Mouse (Mus musculus) forebrain, embryonic 14.5 days (tissue): Measurements from ENCODE around the gene Dusp16. TPM values are rescaled to one million over a fixed set of nuclear protein-coding genes. Genes with fewer than 3 reads are reported as not detected.

Source experiments
- ATAC-seq: fragments of 200-750 bp; cut with Nextera tagmentation; 2 replicates; pipeline ENCODE4 v1.8.0; 2017; ENCODE audit warnings: mild to moderate bottlenecking, moderate library complexity
- DNase-seq: peaks from one replicate; pipeline ENCODE4 v3.0.0-alpha.2; 2015; ENCODE audit warnings: low spot score
- H3K27ac ChIP-seq: fragments of 300-500 bp; sonication (generic); 2 replicates; pipeline ENCODE4 v1.5.1; 2014; ENCODE audit warnings: low read depth, mild to moderate bottlenecking, control low read depth, low read length, moderate library complexity
- H3K27me3 ChIP-seq: fragments of 300-500 bp; sonication (generic); replicated peaks from 2 replicates; pipeline ENCODE4 v1.6.1; 2014; ENCODE audit warnings: low read length, control low read depth, mixed read lengths; ENCODE audit not compliant: control insufficient read depth, insufficient read depth
- H3K36me3 ChIP-seq: fragments of 300-500 bp; sonication (generic); 2 replicates; pipeline ENCODE4 v1.6.1; 2014; ENCODE audit warnings: low read length, control low read depth; ENCODE audit not compliant: control insufficient read depth, insufficient read depth
- H3K4me1 ChIP-seq: fragments of 300-500 bp; sonication (generic); 2 replicates; pipeline ENCODE4 v1.6.1; 2014; ENCODE audit warnings: antibody characterized with exemption, low read length, control low read depth; ENCODE audit not compliant: control insufficient read depth, insufficient read depth
- H3K4me2 ChIP-seq: fragments of 300-500 bp; sonication (generic); 2 replicates; pipeline ENCODE4 v1.6.1; 2014; ENCODE audit warnings: mild to moderate bottlenecking, control low read depth, low read length
- H3K4me3 ChIP-seq: fragments of 300-500 bp; sonication (generic); 2 replicates; pipeline ENCODE4 v1.5.1; 2014; ENCODE audit warnings: low read depth, low read length, control low read depth
- H3K9ac ChIP-seq: fragments of 300-500 bp; sonication (generic); 2 replicates; pipeline ENCODE4 v1.6.1; 2014; ENCODE audit warnings: mild to moderate bottlenecking, low read length, control low read depth, moderate library complexity
- H3K9me3 ChIP-seq: fragments of 300-500 bp; sonication (generic); replicated peaks from 2 replicates; pipeline ENCODE4 v1.6.1; 2016; ENCODE audit warnings: low read length, control low read depth, mixed read lengths; ENCODE audit not compliant: control insufficient read depth
- WGBS: fragments of 180-500 bp; shearing (Covaris S2); extraction: QIAGEN DNeasy Blood & Tissue Kit; methylation state at CpG from one replicate; pipeline ENCODE4 v1.1.7; 2014; 5-methylcytosine and 5-hydroxymethylcytosine counted together
- polyA plus RNA-seq: library from polyadenylated mRNA; unstranded; fragments of >200 nt; fragmentation: Nextera tagmentation; extraction: Ambion mirVana; gene quantifications from 2 replicates; pipeline ENCODE4 v1.2.1, GENCODE M21; 2014

Dusp16 gene
- polyA plus RNA-seq, 1 experiment from 2014 or later, result 9.4 TPM

DNA sequence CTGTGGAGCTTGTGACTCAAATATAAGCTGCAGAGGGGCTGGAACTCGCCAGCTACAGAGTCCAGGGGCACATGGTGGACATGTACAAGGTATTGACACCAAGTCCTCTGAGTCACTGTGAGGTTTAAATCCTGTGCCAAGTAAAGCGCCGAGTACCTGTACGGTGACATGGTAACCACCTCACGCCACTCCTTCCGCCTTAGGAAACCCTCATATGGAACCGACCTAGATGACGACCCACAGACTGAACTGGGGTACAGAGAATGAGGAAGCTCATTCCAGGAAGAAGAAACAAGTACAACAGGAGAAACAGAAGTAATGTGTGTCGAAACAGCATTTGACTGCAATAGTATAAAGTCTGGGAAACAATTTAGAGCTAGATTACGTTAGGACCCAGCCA, 3.9 kb upstream of the Dusp16 start:
- no peak overlapping the region for H3K9ac ChIP-seq
- no peak overlapping the region for H3K4me2 ChIP-seq
- H3K27me3 ChIP-seq, result no peaks in the 10 kb centered on the region
- no peak overlapping the region for H3K4me3 ChIP-seq
- WGBS, result 91% methylated on average over 10 of the region's 10 CpGs
- DNase-seq (no peak), ATAC-seq (no peak)
- no peak overlapping the region for H3K27ac ChIP-seq
- no peaks in the 10 kb centered on the region for H3K36me3 ChIP-seq
- no peaks in the 10 kb centered on the region for H3K4me1 ChIP-seq
- no peaks in the 10 kb centered on the region for H3K9me3 ChIP-seq

DNA sequence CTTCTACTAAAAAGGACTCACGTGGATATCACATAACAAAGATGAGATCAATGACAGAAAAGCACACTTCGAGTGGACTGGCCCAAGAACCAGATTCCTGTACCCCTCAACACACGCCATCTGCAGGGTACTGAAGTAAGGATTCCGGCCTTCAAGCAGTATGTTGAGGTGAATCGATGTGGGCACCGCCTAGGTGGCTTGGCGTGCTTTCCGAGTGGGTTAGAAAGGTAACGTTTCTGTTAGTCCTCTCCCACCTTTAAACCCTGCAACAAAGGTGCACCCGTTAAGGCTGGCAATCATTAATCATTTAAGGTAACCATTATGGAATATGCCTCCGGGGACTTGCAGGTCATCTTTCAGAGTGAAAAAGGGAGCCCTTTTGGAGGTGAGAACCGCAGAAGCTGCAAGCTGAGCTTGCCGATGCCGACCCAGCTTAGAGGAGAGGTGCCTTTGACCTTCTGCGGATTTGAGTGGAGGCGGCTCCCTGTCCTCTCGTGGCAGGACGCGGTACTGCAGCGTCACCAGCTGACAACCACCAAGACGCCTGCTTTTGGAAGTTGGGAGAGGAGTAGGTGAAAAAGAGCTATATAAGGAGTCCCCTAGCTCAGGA, 1.6 kb upstream of the Dusp16 start:
- Histone ChIP-seq H3K27ac (no peak overlapping the region), H3K4me2 (peak overlapping the region; percentile 37), H3K9ac (0 out of 2 replicates have a peak overlapping the region, but pooled peaks have one; percentile 6), H3K4me3 (peak overlapping the region; percentile 5; the same call in 1 of the 2 replicates), H3K4me1 (peaks cover 4% of the 10 kb centered on the region; the same call in 1 of the 2 replicates), H3K9me3 (no peaks in the 10 kb centered on the region), H3K36me3 (no peaks in the 10 kb centered on the region), H3K27me3 (no peaks in the 10 kb centered on the region)
- 14% methylated on average over 21 of the region's 21 CpGs for WGBS
- DNase-seq (peak; percentile 79), ATAC-seq (peak; percentile 4; the same call in 1 of the 2 replicates)

DNA sequence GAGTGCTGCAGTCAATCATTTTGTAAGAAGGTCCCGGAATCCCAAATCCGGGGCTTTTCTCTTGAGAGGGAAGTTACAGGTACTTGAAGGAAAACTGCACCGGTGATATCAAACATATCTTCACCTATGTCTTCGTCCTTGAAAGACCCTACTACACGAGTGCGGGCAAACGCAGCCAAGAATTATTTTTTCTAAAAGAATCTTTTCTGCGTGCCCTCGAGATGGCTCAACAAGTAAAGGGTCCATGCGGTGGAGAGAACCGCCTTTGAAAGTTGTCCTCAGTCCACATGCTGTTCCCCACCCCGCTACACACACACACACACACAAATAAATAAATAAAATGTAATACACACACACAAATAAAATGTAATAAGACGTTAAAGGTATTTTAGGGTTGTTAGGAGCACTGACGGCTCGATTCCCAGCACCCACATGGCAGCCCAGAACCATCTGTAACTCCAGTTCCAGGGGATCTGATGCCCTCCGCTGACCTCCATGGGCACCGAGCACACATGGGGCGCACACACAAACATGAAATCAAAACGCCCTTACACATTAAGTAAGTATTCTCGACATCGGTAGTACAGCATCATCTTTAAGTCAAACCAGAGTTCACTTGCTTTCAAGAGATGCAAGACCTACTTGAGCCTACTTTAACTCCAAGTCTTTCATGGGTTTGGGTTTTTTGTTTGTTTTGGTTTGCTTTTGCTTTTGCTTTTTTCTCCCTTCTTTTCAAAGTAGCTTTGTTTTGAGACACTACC, 801 bp upstream of the Dusp16 start:
- H3K27me3 ChIP-seq, result no peaks in the 10 kb centered on the region
- H3K4me2 ChIP-seq, result peak overlapping the region; percentile 66
- H3K9me3 ChIP-seq, result no peaks in the 10 kb centered on the region

DNA sequence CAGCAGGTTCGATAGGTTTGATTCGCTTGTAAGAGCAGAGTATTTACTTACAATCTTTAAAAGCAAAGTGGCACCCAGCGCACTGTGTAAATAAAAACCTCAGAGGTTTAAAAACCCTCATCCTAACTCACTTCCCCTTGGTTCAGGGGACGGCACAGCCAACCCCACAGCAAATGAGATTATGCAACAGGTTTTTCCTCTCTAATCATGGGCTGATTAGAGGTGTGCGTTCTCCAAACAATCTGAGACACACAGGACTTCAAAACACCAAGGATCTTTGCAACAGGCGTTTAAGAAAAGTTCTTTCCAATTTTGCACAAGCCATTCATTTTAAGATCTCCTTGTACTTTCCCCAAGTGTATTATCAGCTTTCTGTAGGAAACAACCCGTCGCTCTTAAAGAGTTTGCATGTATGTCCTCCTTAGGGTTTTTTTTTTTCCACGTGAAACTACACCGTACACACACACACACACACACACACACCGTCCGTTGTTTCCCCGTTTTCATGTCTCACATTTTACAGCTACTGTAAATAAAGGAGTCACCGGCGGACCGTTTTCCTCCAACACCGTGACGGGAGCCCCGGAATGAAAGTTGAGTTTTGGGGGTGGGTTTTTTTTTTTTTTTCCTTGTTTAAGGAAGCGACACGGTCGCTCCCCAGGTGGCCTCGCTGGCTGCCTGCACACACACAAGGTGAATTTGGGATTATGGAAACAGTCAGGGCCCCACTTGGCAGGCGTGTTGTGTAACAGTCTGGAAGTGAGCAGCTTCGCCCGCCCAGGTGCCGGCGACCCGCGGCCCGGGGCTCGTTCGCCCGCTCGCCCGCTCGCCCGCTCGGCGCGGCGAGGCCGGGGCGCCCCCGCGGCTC, 940 bp downstream of the Dusp16 start:
- H3K9ac ChIP-seq, result peak overlapping the region; percentile 86
- no peaks in the 10 kb centered on the region for H3K9me3 ChIP-seq
- no peaks in the 10 kb centered on the region for H3K36me3 ChIP-seq
- under 1% methylated on average over 34 of the region's 46 CpGs for WGBS
- DNase-seq, result peak; percentile 40
- peak overlapping the region; percentile 66 for H3K4me2 ChIP-seq
- H3K27ac ChIP-seq, result peak overlapping the region; percentile 90
- peak overlapping the region; percentile 60 for H3K4me3 ChIP-seq
- peaks cover 4% of the 10 kb centered on the region; the same call in 1 of the 2 replicates for H3K4me1 ChIP-seq
- no peaks in the 10 kb centered on the region for H3K27me3 ChIP-seq
- ATAC-seq, result no peak

More for the DNA sequence above, 801 bp upstream of the Dusp16 start:
- peak overlapping the region; percentile 66 for H3K9ac ChIP-seq
- H3K4me3 ChIP-seq, result peak overlapping the region; percentile 60
- H3K36me3 ChIP-seq, result no peaks in the 10 kb centered on the region
- 42% methylated on average over 21 of the region's 21 CpGs for WGBS
- no peak overlapping the region for H3K27ac ChIP-seq
- DNase-seq (no peak), ATAC-seq (0 out of 2 replicates have a peak, but pooled peaks have one; percentile 4)
- H3K4me1 ChIP-seq, result peaks cover 4% of the 10 kb centered on the region; the same call in 1 of the 2 replicates

DNA sequence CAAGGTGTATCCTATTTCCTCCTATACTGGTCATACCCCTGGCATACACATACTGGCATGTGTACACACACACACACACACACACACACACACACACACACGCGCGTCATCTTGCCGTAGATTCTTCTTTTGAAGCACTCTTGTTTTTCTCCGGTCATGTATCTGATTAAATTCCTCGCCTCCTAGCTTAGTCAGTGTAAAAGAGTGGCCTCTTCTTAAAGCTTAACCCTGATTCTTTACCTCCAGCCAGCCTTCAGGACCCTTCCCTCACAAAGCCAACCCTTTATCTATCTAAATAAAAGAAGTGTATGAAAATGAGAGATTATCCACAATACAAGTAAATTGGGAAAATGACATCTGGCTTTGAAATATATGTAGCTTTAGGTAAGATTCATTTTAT, 3.3 kb downstream of the Dusp16 start:
- Histone ChIP-seq H3K4me1 (peaks cover 4% of the 10 kb centered on the region; the same call in 1 of the 2 replicates), H3K4me2 (0 out of 2 replicates have a peak overlapping the region, but pooled peaks have one; percentile 3), H3K36me3 (no peaks in the 10 kb centered on the region), H3K27ac (no peak overlapping the region), H3K9me3 (no peaks in the 10 kb centered on the region), H3K4me3 (no peak overlapping the region), H3K27me3 (no peaks in the 10 kb centered on the region), H3K9ac (no peak overlapping the region)
- DNase-seq (no peak), ATAC-seq (no peak)
- 60% methylated on average over 6 of the region's 6 CpGs for WGBS

DNA sequence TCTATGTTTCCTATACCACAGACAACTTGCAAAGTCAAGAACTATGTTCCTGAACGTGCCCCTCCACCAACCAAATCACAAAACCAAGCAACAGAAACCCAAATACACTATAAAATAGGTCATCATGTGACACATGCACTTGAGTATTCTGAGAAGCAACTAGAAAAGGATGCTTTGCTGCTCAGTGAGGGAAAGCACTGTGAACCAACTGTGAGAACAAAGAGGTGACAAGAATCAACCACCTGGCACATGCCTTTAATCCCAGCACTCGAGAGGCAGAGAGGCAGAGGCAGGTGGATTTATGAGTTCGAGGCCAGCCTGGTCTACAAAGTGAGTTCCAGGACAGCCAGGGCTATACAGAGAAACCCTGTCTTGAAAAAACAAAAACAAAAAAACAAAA, 6.0 kb downstream of the Dusp16 start:
- Histone ChIP-seq H3K9ac (no peak overlapping the region), H3K36me3 (no peaks in the 10 kb centered on the region), H3K4me3 (no peak overlapping the region), H3K9me3 (no peaks in the 10 kb centered on the region), H3K4me2 (no peak overlapping the region), H3K27me3 (no peaks in the 10 kb centered on the region), H3K27ac (no peak overlapping the region), H3K4me1 (peaks cover 4% of the 10 kb centered on the region; the same call in 1 of the 2 replicates)
- no peak for DNase-seq
- WGBS, result 72% methylated on average over 3 of the region's 3 CpGs
- ATAC-seq, result no peak

DNA sequence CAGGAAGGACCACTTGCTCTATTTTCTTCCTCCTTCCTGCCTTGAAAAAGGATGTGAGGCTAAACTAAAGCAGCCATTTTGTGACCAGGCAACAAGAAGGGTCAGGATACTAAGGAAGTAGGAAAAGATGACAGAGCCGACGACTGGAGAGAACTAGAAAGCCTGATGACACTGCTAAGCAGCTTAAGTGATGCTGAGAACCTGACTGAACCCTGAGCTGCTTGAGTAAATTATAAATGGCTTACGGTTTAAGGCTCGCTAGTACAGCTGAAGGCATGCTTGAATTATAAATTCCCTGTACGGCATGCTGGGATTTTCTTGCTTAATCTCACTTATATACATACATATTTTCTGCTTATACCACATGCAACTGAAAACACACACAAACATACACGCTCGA, 9.5 kb downstream of the Dusp16 start:
- DNase-seq (no peak), ATAC-seq (no peak)
- Histone ChIP-seq H3K4me1 (no peaks in the 10 kb centered on the region), H3K27ac (no peak overlapping the region), H3K36me3 (no peaks in the 10 kb centered on the region), H3K4me3 (no peak overlapping the region), H3K27me3 (no peaks in the 10 kb centered on the region), H3K4me2 (no peak overlapping the region), H3K9me3 (no peaks in the 10 kb centered on the region), H3K9ac (no peak overlapping the region)
- WGBS, result 91% methylated on average over 7 of the region's 7 CpGs

DNA sequence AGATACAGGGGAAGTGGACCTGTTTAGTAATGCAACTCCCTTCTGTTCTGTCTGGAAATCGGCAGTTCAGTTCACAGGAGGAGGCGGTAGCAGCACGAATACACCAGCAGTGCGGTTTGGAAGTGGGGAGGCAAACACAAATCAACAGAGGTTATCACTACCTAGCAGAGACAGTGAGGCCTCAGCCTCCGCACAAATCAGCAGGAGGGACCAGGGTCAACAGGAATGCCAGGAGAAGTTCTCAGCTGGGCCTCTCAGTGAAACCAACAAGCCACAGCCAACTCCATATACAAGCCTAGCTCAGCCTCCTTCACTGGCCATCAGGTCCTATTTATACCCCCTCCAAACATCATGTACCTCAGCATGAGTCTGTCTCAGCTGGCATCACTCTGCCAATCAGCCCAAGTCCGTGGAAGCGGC, 10.9 kb downstream of the Dusp16 start:
- H3K9ac ChIP-seq, result no peak overlapping the region
- H3K4me1 ChIP-seq, result no peaks in the 10 kb centered on the region
- no peak for ATAC-seq
- no peaks in the 10 kb centered on the region for H3K27me3 ChIP-seq
- DNase-seq, result no peak
- H3K4me3 ChIP-seq, result no peak overlapping the region
- 77% methylated on average over 7 of the region's 7 CpGs for WGBS
- no peaks in the 10 kb centered on the region for H3K9me3 ChIP-seq
- H3K27ac ChIP-seq, result no peak overlapping the region
- no peak overlapping the region for H3K4me2 ChIP-seq
- no peaks in the 10 kb centered on the region for H3K36me3 ChIP-seq
